Mouse (Mus musculus) neural tube, embryonic 10.5 days (tissue): Measurements from ENCODE around the gene Slc19a3.
"Not testable (repeated sequence)": the region's sequence is repeated elsewhere in the genome, so short reads cannot be mapped to it uniquely, and the experiment has no call there.

Experiments used
- DNase-seq: peaks from one replicate; pipeline ENCODE4 v3.0.0-alpha.2; 2017; ENCODE audit warnings: low spot score; ENCODE audit errors: extremely low spot score

Slc19a3 gene

GRCm38 (mm10) chr1:83007471-83007870 is 30.8 kb downstream of the Slc19a3 start:
- DNase-seq, result no peak

DNA sequence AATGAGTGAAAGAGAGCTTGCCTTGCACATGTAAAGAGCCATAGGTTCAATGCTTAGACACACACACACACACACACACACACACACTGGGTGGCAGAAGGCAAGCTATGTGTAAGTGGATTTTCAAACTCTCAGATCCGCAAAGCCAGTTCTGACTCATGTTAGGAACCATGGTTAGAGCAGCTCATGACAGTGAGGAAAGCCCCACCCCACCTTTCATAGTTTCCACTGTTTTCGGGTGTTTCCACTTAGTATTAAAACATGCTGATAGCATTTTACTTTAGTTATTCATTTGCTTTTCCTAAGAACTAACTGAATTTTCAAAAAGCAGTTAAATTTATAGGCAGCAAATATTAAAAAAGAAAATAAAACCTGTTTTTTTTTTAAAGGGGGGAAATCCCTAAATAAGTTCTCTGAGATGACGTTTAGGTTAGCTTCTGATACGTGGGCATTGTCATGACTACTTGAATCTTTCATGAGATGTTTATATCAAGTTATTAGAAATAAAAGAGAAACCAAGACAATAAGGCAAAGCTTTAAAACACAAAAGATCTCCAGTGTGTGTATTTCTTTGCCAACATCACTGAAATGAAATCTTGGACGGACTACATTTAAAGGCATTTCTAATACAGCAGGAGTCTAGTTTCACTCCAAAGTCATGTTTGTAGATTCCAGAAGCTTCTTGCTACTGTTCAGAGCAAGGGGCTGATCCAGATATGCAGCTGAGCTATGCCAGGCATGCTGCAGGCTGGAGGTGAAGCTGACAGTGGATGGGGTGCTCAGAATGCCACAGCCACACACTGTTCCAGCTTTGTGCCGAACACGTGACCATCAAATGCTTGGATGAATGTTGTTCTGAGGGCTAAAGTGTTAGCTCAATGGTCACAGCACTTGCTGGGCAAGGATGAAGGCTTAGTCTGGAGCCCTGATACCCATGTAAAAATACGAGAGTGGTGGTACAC is 31.7 kb downstream of the Slc19a3 start:
- no peak for DNase-seq

- not testable (repeated sequence) for DNase-seq
Measured at GRCm38 (mm10) chr1:83000306-83000705, 37.9 kb downstream of the Slc19a3 start, which contains the start of gene Gm47959. TSS of gene Gm47959 (plus strand) at chr1:83000548.

- DNase-seq, result no peak
Measured at GRCm38 (mm10) chr1:82993947-82994346, 44.3 kb downstream of the Slc19a3 start.

GRCm38 (mm10) chr1:82992093-82992492 is 46.2 kb downstream of the Slc19a3 start:
- DNase-seq, result no peak

GRCm38 (mm10) chr1:82991596-82991995 is 46.7 kb downstream of the Slc19a3 start:
- no peak for DNase-seq

DNA sequence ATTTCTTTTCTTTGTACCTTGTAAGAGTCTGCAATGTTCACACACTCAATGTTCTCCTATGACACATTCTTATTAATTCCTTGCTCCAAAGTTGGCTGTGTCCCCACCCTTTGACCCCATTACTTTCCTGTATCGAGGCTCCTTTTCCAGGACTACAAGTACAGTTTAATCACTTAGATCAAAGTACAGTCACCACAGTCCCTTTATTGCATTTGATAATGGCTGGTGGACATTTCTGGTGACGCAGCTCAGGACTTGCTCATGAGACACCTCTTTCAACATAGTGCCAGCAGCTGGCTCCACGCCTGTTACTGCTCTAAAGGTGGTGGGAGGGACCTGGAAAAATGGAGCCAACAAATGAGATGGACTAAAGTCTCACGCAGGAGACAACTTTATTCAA is 47.2 kb downstream of the Slc19a3 start:
- no peak for DNase-seq

DNA sequence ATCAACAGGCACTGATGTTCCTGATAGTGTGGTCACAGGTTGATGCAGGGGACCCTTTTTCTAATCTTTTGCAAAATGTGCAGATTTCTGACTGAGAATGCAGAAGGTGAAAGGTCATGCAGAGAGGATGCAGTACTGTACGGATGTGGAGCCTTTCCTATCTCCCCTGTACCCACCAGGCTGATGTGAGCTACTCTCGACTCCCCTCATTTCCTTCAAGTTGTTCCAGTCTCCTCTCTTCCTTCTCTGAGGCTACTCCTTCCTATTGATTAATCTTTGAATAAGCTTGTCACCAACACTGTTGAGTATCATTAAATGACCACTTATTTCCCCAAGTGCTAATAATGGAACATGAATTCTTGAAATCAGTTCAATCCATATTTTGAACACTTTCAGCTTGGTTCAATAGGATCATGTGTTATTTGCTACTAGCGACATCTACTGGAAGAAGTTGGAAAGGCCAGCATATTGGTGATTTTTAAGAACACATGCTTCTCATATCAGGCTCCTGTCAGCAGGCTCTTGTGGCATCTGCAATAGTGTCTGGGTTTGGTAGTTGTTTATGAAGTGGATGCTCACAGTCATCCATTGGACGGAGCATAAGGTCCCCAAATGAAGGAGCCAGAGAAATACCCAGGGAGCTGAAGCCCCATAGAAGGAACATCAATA is 50.6 kb downstream of the Slc19a3 start:
- DNase-seq, result no peak

DNA sequence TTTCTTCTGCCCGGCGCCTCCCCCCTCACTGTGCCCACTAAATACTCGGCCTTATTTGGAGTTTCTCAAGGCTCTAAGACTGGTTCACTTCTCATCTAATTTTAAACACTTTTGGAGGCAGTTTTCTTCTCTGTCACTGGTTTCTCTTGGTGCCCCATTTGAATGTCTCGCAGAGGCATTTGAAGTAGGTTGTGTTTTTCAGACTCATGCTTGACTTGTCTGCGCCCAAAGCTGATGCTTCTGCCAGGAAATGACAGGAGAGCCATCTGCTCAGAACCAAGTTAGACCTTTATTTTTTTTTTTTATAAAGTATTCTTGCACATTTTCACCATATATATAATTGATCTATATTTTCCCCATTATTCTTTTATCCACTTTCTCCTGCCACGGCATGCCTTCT is 51.5 kb downstream of the Slc19a3 start:
- no peak for DNase-seq

- DNase-seq, result no peak
Measured at GRCm38 (mm10) chr1:82977840-82978239, 60.4 kb downstream of the Slc19a3 start.

DNA sequence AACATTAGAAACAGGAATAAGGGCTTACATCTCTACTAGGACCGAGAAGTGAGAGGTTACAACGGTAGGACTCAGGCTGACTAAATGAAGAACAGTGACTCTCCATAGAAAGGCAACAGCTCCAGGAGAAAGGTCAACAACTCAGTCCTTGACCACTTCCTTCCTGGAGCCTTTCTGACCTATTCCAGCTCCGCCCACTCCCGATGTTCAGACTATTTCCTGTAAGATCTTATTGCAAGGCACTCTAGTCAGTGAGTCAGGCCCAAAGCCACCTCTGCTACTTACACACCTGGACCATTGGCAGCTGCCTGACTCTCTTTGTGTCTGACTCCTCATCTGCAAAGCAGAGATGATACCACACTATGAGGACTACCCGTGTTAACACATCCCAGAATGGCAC is 62.5 kb downstream of the Slc19a3 start:
- DNase-seq, result no peak

DNA sequence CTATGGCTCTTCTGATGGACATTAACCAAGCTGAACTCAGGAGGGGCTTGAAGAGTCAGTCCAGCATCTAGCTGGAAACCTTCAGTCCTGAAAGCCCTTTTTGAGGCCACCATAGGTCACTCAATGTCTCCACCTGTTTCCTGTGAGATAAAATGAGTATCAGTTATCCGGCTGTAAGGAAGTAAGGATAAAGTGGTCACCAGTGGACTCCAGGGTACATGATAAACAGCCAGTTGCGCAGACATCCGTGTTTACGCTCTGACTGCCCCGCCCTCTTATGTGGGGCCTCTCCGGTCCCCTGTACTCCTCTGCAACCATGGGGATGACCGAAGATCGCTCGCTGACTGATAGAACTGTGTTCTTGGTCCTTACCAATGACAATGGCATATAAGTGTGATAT is 63.9 kb downstream of the Slc19a3 start:
- DNase-seq, result no peak

DNA sequence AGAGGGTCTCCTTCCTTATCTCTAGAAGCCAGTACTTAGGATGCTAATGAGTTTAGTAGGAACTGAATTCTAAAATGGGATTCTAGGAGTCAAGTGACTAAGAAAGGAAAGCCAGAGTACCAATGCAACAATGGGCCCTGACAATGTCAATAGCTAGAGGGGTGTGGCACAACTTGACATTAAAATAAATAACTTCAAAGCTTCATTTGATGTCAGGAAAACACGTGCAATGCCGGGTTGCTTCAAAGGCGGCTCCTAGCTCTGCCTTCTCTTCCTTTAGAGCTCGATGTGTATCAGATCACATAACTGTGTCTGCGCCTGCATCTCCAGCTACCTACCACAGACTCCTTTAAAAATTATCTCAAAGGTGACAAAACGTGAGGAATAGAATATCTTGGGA is 64.3 kb downstream of the Slc19a3 start:
- DNase-seq, result no peak

GRCm38 (mm10) chr1:82973244-82973643 is 65.0 kb downstream of the Slc19a3 start:
- no peak for DNase-seq

DNA sequence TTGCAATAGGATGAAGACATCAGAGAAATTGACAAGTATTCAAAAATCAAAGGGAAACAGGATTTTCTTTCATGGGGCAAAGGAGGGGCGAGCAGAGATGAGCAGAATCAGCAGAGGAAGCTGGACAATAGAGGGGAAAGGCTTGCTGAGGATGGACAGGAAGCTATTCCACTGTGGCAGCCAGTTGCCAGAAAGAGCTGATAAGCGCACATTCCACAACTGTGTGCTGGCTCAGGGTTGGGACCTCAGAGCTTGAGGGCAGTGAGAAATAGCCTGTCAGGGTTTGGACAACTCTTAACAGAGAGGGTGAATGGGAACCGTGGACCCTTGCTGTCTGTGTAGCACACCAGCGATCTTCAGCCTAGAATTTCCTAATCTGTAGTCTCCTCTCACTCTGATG is 66.2 kb downstream of the Slc19a3 start:
- DNase-seq, result no peak

- DNase-seq, result no peak
Measured at GRCm38 (mm10) chr1:82966413-82966812, 71.8 kb downstream of the Slc19a3 start.
